Mouse (Mus musculus) stomach, embryonic 15.5 days (tissue): ENCODE results near the gene Plekhm1. TPM values are rescaled to one million over a fixed set of nuclear protein-coding genes. Genes with fewer than 3 reads are reported as not detected.
"Not testable (repeated sequence)": the region's sequence is repeated elsewhere in the genome, so short reads cannot be mapped to it uniquely, and the experiment has no call there.

Experiments used
- ATAC-seq: fragments of 200-750 bp; cut with Nextera tagmentation; 2 replicates; pipeline ENCODE4 v1.8.0; 2017; ENCODE audit warnings: low read depth, moderate number of reproducible peaks, moderate TSS enrichment; ENCODE audit not compliant: insufficient read depth, low FRiP score
- H3K27ac ChIP-seq: fragments of 300-500 bp; sonication (generic); 2 replicates; pipeline ENCODE4 v1.5.1; 2015; ENCODE audit warnings: mild to moderate bottlenecking, inconsistent platforms
- H3K27me3 ChIP-seq: fragments of 300-500 bp; sonication (generic); replicated peaks from 2 replicates; pipeline ENCODE4 v1.6.1; 2015; ENCODE audit warnings: inconsistent platforms
- H3K36me3 ChIP-seq: fragments of 300-500 bp; sonication (generic); 2 replicates; pipeline ENCODE4 v1.6.1; 2015; ENCODE audit warnings: inconsistent platforms
- H3K4me1 ChIP-seq: fragments of 300-500 bp; sonication (generic); 2 replicates; pipeline ENCODE4 v1.6.1; 2015; ENCODE audit warnings: inconsistent platforms
- H3K4me2 ChIP-seq: fragments of 300-500 bp; sonication (generic); 2 replicates; pipeline ENCODE4 v1.6.1; 2015; ENCODE audit warnings: mild to moderate bottlenecking, inconsistent platforms
- H3K4me3 ChIP-seq: fragments of 300-500 bp; sonication (generic); replicated peaks from 2 replicates; pipeline ENCODE4 v1.5.1; 2015; ENCODE audit warnings: inconsistent platforms
- H3K9ac ChIP-seq: fragments of 300-500 bp; sonication (generic); 2 replicates; pipeline ENCODE4 v1.6.1; 2015; ENCODE audit warnings: inconsistent platforms
- H3K9me3 ChIP-seq: fragments of 300-500 bp; sonication (generic); 2 replicates; pipeline ENCODE4 v1.6.1; 2016; ENCODE audit warnings: inconsistent platforms
- WGBS: fragments of 180-500 bp; shearing (Covaris S2); methylation state at CpG from one replicate; pipeline ENCODE4 v1.1.7; 2015; 5-methylcytosine and 5-hydroxymethylcytosine counted together
- polyA plus RNA-seq: library from polyadenylated mRNA; unstranded; fragments of >200 nt; fragmentation: Nextera tagmentation; extraction: Ambion mirVana; gene quantifications from 2 replicates; pipeline ENCODE4 v1.2.1, GENCODE M21; 2015

The Plekhm1 gene
- polyA plus RNA-seq, 1 experiment from 2014 or later = 5.9 TPM

GRCm38 (mm10) chr11:103407136-103407535 is 5.4 kb downstream of the Plekhm1 start:
- not testable (repeated sequence) for H3K9me3 ChIP-seq, H3K36me3 ChIP-seq, H3K9ac ChIP-seq, H3K4me2 ChIP-seq, H3K27me3 ChIP-seq, H3K4me1 ChIP-seq, ATAC-seq, H3K27ac ChIP-seq, H3K4me3 ChIP-seq
- WGBS = 59% methylated on average over 5 of the region's 5 CpGs

GRCm38 (mm10) chr11:103406551-103406950 is 5.9 kb downstream of the Plekhm1 start:
- H3K27ac ChIP-seq = no peak overlapping the region
- H3K36me3 ChIP-seq = 0 out of 2 replicates have a peak, but pooled peaks cover 3% of the 10 kb centered on the region
- H3K9ac ChIP-seq = no peak overlapping the region
- H3K9me3 ChIP-seq = no peaks in the 10 kb centered on the region
- no peak overlapping the region for H3K4me3 ChIP-seq
- ATAC-seq = peak; percentile 53; the same call in 1 of the 2 replicates
- WGBS = 61% methylated on average over 7 of the region's 7 CpGs
- H3K4me2 ChIP-seq = no peak overlapping the region
- H3K27me3 ChIP-seq = no peaks in the 10 kb centered on the region
- 0 out of 2 replicates have a peak, but pooled peaks cover 6% of the 10 kb centered on the region for H3K4me1 ChIP-seq

- H3K27ac ChIP-seq = no peak overlapping the region
- WGBS = 86% methylated on average over 1 of the region's 1 CpGs
Observed at GRCm38 (mm10) chr11:103405814-103406213, 6.7 kb downstream of the Plekhm1 start.

GRCm38 (mm10) chr11:103404618-103405017 is 7.9 kb downstream of the Plekhm1 start:
- no peak for ATAC-seq

More at GRCm38 (mm10) chr11:103405814-103406213, 6.7 kb downstream of the Plekhm1 start:
- H3K4me3 ChIP-seq = no peak overlapping the region
- 0 out of 2 replicates have a peak, but pooled peaks cover 3% of the 10 kb centered on the region for H3K4me1 ChIP-seq
- 0 out of 2 replicates have a peak, but pooled peaks cover 3% of the 10 kb centered on the region for H3K36me3 ChIP-seq
- H3K27me3 ChIP-seq = no peaks in the 10 kb centered on the region
- H3K9ac ChIP-seq = no peak overlapping the region
- no peak overlapping the region for H3K4me2 ChIP-seq
- H3K9me3 ChIP-seq = no peaks in the 10 kb centered on the region
- ATAC-seq = no peak

GRCm38 (mm10) chr11:103403776-103404175 is 8.7 kb downstream of the Plekhm1 start:
- 56% methylated on average over 4 of the region's 4 CpGs for WGBS
- H3K36me3 ChIP-seq = 0 out of 2 replicates have a peak, but pooled peaks cover 3% of the 10 kb centered on the region
- H3K4me2 ChIP-seq = no peak overlapping the region
- no peak overlapping the region for H3K27ac ChIP-seq
- no peak overlapping the region for H3K9ac ChIP-seq
- 0 out of 2 replicates have a peak, but pooled peaks cover 3% of the 10 kb centered on the region for H3K4me1 ChIP-seq
- no peak overlapping the region for H3K4me3 ChIP-seq
- H3K27me3 ChIP-seq = no peaks in the 10 kb centered on the region
- no peak for ATAC-seq
- no peaks in the 10 kb centered on the region for H3K9me3 ChIP-seq

More at GRCm38 (mm10) chr11:103404618-103405017, 7.9 kb downstream of the Plekhm1 start:
- Histone ChIP-seq H3K27me3 (no peaks in the 10 kb centered on the region), H3K4me3 (no peak overlapping the region), H3K9me3 (no peaks in the 10 kb centered on the region), H3K4me1 (0 out of 2 replicates have a peak, but pooled peaks cover 3% of the 10 kb centered on the region), H3K27ac (no peak overlapping the region), H3K9ac (no peak overlapping the region), H3K4me2 (no peak overlapping the region), H3K36me3 (0 out of 2 replicates have a peak, but pooled peaks cover 3% of the 10 kb centered on the region)

- no peak overlapping the region for H3K9ac ChIP-seq
- ATAC-seq = no peak
- WGBS = 91% methylated on average over 5 of the region's 5 CpGs
- H3K4me2 ChIP-seq = no peak overlapping the region
- no peaks in the 10 kb centered on the region for H3K27me3 ChIP-seq
- H3K4me1 ChIP-seq = 0 out of 2 replicates have a peak, but pooled peaks cover 3% of the 10 kb centered on the region
- no peak overlapping the region for H3K4me3 ChIP-seq
- no peaks in the 10 kb centered on the region for H3K9me3 ChIP-seq
- H3K36me3 ChIP-seq = 0 out of 2 replicates have a peak, but pooled peaks cover 3% of the 10 kb centered on the region
- H3K27ac ChIP-seq = no peak overlapping the region
Observed at GRCm38 (mm10) chr11:103402738-103403137, 9.7 kb downstream of the Plekhm1 start.

- Histone ChIP-seq H3K36me3 (0 out of 2 replicates have a peak, but pooled peaks cover 3% of the 10 kb centered on the region), H3K9me3 (no peaks in the 10 kb centered on the region), H3K4me2 (no peak overlapping the region), H3K4me3 (no peak overlapping the region), H3K9ac (no peak overlapping the region), H3K4me1 (0 out of 2 replicates have a peak, but pooled peaks cover 3% of the 10 kb centered on the region), H3K27me3 (no peaks in the 10 kb centered on the region), H3K27ac (no peak overlapping the region)
- WGBS = 65% methylated on average over 2 of the region's 2 CpGs
- 0 out of 2 replicates have a peak, but pooled peaks have one; percentile 39 for ATAC-seq
Observed at GRCm38 (mm10) chr11:103402198-103402597, 10.3 kb downstream of the Plekhm1 start.

GRCm38 (mm10) chr11:103399986-103400385 is 12.5 kb downstream of the Plekhm1 start:
- no peaks in the 10 kb centered on the region for H3K9me3 ChIP-seq
- no peak overlapping the region for H3K9ac ChIP-seq
- WGBS = 83% methylated on average over 4 of the region's 4 CpGs
- peaks cover 9% of the 10 kb centered on the region for H3K36me3 ChIP-seq
- H3K4me2 ChIP-seq = no peak overlapping the region
- H3K27me3 ChIP-seq = no peaks in the 10 kb centered on the region
- no peak for ATAC-seq
- H3K4me1 ChIP-seq = no peaks in the 10 kb centered on the region
- H3K4me3 ChIP-seq = no peak overlapping the region
- no peak overlapping the region for H3K27ac ChIP-seq

- H3K27me3 ChIP-seq = no peaks in the 10 kb centered on the region
- H3K27ac ChIP-seq = no peak overlapping the region
- no peak overlapping the region for H3K4me3 ChIP-seq
- ATAC-seq = no peak
- no peak overlapping the region for H3K9ac ChIP-seq
- WGBS = 81% methylated on average over 3 of the region's 3 CpGs
- H3K4me2 ChIP-seq = no peak overlapping the region
- no peaks in the 10 kb centered on the region for H3K4me1 ChIP-seq
- no peaks in the 10 kb centered on the region for H3K9me3 ChIP-seq
- peaks cover 17% of the 10 kb centered on the region for H3K36me3 ChIP-seq
Observed at GRCm38 (mm10) chr11:103399050-103399449, 13.4 kb downstream of the Plekhm1 start.

GRCm38 (mm10) chr11:103396682-103397081 is 15.8 kb downstream of the Plekhm1 start:
- Histone ChIP-seq H3K36me3 (peaks cover 28% of the 10 kb centered on the region), H3K4me1 (no peaks in the 10 kb centered on the region), H3K9ac (no peak overlapping the region), H3K4me2 (no peak overlapping the region), H3K4me3 (no peak overlapping the region), H3K27me3 (no peaks in the 10 kb centered on the region), H3K9me3 (no peaks in the 10 kb centered on the region), H3K27ac (no peak overlapping the region)
- WGBS = 89% methylated on average over 4 of the region's 4 CpGs
- no peak for ATAC-seq

GRCm38 (mm10) chr11:103396236-103396635 is 16.3 kb downstream of the Plekhm1 start:
- H3K9me3 ChIP-seq = no peaks in the 10 kb centered on the region
- H3K4me1 ChIP-seq = no peaks in the 10 kb centered on the region
- no peak overlapping the region for H3K9ac ChIP-seq
- no peaks in the 10 kb centered on the region for H3K27me3 ChIP-seq
- H3K27ac ChIP-seq = no peak overlapping the region
- H3K4me3 ChIP-seq = no peak overlapping the region
- WGBS = 93% methylated on average over 4 of the region's 4 CpGs
- ATAC-seq = no peak
- peaks cover 28% of the 10 kb centered on the region for H3K36me3 ChIP-seq
- no peak overlapping the region for H3K4me2 ChIP-seq

- WGBS = 83% methylated on average over 7 of the region's 7 CpGs
- Histone ChIP-seq H3K9me3 (no peaks in the 10 kb centered on the region), H3K36me3 (peaks cover 28% of the 10 kb centered on the region), H3K4me3 (no peak overlapping the region), H3K27me3 (no peaks in the 10 kb centered on the region), H3K27ac (no peak overlapping the region), H3K9ac (no peak overlapping the region), H3K4me2 (no peak overlapping the region), H3K4me1 (no peaks in the 10 kb centered on the region)
- ATAC-seq = no peak
Observed at GRCm38 (mm10) chr11:103394604-103395003, 17.9 kb downstream of the Plekhm1 start.
